Mouse (Mus musculus) olfactory bulb, adult 2 months (tissue): ENCODE data around the gene BC030499. TPM values are rescaled to one million over a fixed set of nuclear protein-coding genes. Genes with fewer than 3 reads are reported as not detected.

Experiments used
- H3K27ac ChIP-seq: fragments of 200-500 bp; 2 replicates; pipeline ENCODE4 v1.5.1; 2012; ENCODE audit warnings: low read depth, low read length; ENCODE audit not compliant: insufficient read depth
- H3K4me1 ChIP-seq: fragments of 200-500 bp; 2 replicates; pipeline ENCODE4 v1.6.1; 2012; ENCODE audit warnings: low read length; ENCODE audit not compliant: control insufficient read depth, insufficient read depth
- H3K4me3 ChIP-seq: fragments of 200-500 bp; 2 replicates; pipeline ENCODE4 v1.5.1; 2012; ENCODE audit warnings: mild to moderate bottlenecking, low read depth, low read length, moderate library complexity; ENCODE audit not compliant: insufficient read depth
- CTCF ChIP-seq: fragments of 200-500 bp; IDR thresholded peaks from 2 replicates; pipeline ENCODE4 v1.5.1; 2012; ENCODE audit warnings: low read depth, mild to moderate bottlenecking, low read length, moderate library complexity; ENCODE audit not compliant: insufficient read depth
- POLR2A ChIP-seq: fragments of 200-500 bp; IDR thresholded peaks from 2 replicates; pipeline ENCODE4 v1.6.1; 2012; ENCODE audit warnings: mild to moderate bottlenecking, low read depth, low read length, moderate library complexity; ENCODE audit not compliant: insufficient read depth
- WGBS: fragments of 180-500 bp; shearing (Covaris S2); methylation state at CpG from one replicate; pipeline ENCODE4 v1.1.7; 2018; 5-methylcytosine and 5-hydroxymethylcytosine counted together
- polyA plus RNA-seq: library from polyadenylated mRNA; stranded (reverse); fragments of >200 nt; gene quantifications from 2 replicates; pipeline ENCODE4 v1.2.4, GENCODE M21; 2012; ENCODE audit warnings: low replicate concordance; ENCODE audit not compliant: missing spikeins, insufficient read depth, insufficient read length

The BC030499 gene
- polyA plus RNA-seq, 1 experiment: not detected

GRCm38 (mm10) chr11:78324965-78325364 is 34.3 kb downstream of the BC030499 start:
- H3K4me1 ChIP-seq: peaks cover 12% of the 10 kb centered on the region
- 62% methylated on average over 12 of the region's 12 CpGs for whole genome bisulfite sequencing
- peak overlapping the region; percentile 15; the same call in 1 of the 2 replicates for H3K4me3 ChIP-seq

GRCm38 (mm10) chr11:78327215-78327614 is 36.6 kb downstream of the BC030499 start:
- no peak for TF ChIP-seq CTCF
- no peak for TF ChIP-seq POLR2A
- Histone ChIP-seq H3K4me1 (peaks cover 12% of the 10 kb centered on the region), H3K27ac (no peak overlapping the region), H3K4me3 (no peak overlapping the region)
- WGBS: 65% methylated on average over 4 of the region's 4 CpGs

More at GRCm38 (mm10) chr11:78324965-78325364, 34.3 kb downstream of the BC030499 start:
- no peak overlapping the region for H3K27ac ChIP-seq
- TF ChIP-seq POLR2A (no peak), CTCF (no peak)

- 10% methylated on average over 37 of the region's 37 CpGs for WGBS
- TF ChIP-seq CTCF (no peak), POLR2A (peak; percentile 64; the same call in 1 of the 2 replicates)
- peaks cover 10% of the 10 kb centered on the region for H3K4me1 ChIP-seq
- H3K4me3 ChIP-seq: peak within 1 kb of the TSS; percentile 86
- H3K27ac ChIP-seq: no peak within 1 kb of the TSS
These were observed 37.2 kb downstream of the BC030499 start, which contains the start of gene Pigs for GRCm38 (mm10) chr11:78327634-78328511. Pigs (plus strand) TSS chr11:78328415.

GRCm38 (mm10) chr11:78328512-78329056 is 37.9 kb downstream of the BC030499 start:
- no peak overlapping the region for H3K27ac ChIP-seq
- H3K4me1 ChIP-seq: peaks cover 8% of the 10 kb centered on the region
- peak overlapping the region; percentile 86 for H3K4me3 ChIP-seq
- under 1% methylated on average over 41 of the region's 41 CpGs for WGBS
- TF ChIP-seq CTCF: no peak
- no peak for TF ChIP-seq POLR2A

GRCm38 (mm10) chr11:78332676-78333075 is 42.0 kb downstream of the BC030499 start:
- H3K27ac ChIP-seq: no peak overlapping the region
- H3K4me3 ChIP-seq: no peak overlapping the region
- WGBS: 92% methylated on average over 12 of the region's 12 CpGs
- TF ChIP-seq POLR2A (no peak), CTCF (no peak)
- peaks cover 5% of the 10 kb centered on the region for H3K4me1 ChIP-seq

- Histone ChIP-seq H3K4me1 (peaks cover 2% of the 10 kb centered on the region), H3K4me3 (no peak overlapping the region), H3K27ac (no peak overlapping the region)
- whole genome bisulfite sequencing: 92% methylated on average over 5 of the region's 5 CpGs
- TF ChIP-seq POLR2A: no peak
- no peak for TF ChIP-seq CTCF
These were observed 43.4 kb downstream of the BC030499 start for GRCm38 (mm10) chr11:78333992-78334391.

GRCm38 (mm10) chr11:78337040-78337439 is 46.4 kb downstream of the BC030499 start:
- H3K4me1 ChIP-seq: no peaks in the 10 kb centered on the region
- WGBS: 95% methylated on average over 8 of the region's 8 CpGs
- no peak overlapping the region for H3K27ac ChIP-seq
- no peak for TF ChIP-seq POLR2A
- TF ChIP-seq CTCF: no peak
- no peak overlapping the region for H3K4me3 ChIP-seq

GRCm38 (mm10) chr11:78341702-78342101 is 51.1 kb downstream of the BC030499 start:
- peaks cover 18% of the 10 kb centered on the region for H3K4me1 ChIP-seq
- TF ChIP-seq POLR2A: no peak
- TF ChIP-seq CTCF: no peak
- WGBS: 88% methylated on average over 12 of the region's 12 CpGs
- no peak overlapping the region for H3K4me3 ChIP-seq
- no peak overlapping the region for H3K27ac ChIP-seq

- Histone ChIP-seq H3K4me3 (peak within 1 kb of the TSS; percentile 93), H3K27ac (0 out of 2 replicates have a peak within 1 kb of the TSS, but pooled peaks have one; percentile 27), H3K4me1 (peaks cover 20% of the 10 kb centered on the region)
- TF ChIP-seq POLR2A (peak; percentile 53), CTCF (no peak)
- WGBS: 1% methylated on average over 64 of the region's 66 CpGs
These were observed 53.0 kb downstream of the BC030499 start, which contains the start of gene Unc119 for GRCm38 (mm10) chr11:78343381-78344327. Unc119 (plus strand) TSS chr11:78343482.
